8 mouse cellular contexts compared by ENCODE assay signal in the genomic region with DNA sequence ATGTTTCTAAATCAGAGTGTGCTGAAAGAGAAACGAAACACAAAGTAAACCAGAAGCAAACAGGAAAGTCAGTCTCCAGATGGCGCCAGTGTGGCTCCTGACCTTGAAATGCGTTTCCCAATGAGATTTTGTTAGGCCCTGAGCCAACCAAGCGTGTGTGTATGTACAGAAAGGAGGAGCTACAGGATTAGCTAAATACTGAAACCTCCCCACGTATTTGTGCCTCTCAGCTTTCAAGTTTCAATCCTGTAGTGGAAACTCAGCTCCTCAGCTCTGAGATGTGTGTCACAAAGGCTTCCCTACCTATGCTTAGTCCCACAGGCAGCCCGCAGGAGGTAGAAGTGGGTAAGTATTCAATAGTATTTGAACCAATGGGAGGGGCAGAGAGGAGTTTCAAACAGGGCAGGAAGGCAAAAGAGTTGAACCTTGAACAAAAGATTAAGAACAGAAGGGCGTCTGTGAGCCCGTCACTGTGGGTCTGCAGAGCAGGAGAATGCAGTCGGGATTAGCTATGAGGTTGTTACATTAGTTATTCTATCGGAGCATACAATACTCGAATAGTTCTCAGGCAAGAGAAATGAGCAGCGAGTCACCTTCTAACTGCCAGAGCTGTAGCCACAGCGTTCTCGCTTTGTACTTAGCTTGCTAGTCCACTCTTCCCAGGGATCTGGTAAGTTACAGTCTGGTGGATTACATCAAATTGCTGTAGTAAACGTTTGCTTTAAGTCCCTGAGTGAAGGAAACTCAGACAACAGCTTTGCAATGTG. TPM values are rescaled to one million over a fixed set of nuclear protein-coding genes. Genes with fewer than 3 reads are reported as not detected.
DNase-seq lines count a peak whose midpoint lies in the region; ATAC-seq and TF ChIP-seq lines count a peak whose summit lies in the region.

A gene (plus strand): TSS at position 213 of the 767 bp plus-strand sequence.

- peak within 1 kb of the TSS; percentile 29; the same call in 1 of the 2 replicates for H3K4me3 ChIP-seq in E14TG2a.4 (replicated peaks; ENCODE audit: low read length)
- peak within 1 kb of the TSS; percentile 43 for H3K4me3 ChIP-seq in forebrain, embryonic 10.5 days
- H3K4me3 ChIP-seq in heart, embryonic 14.5 days (ENCODE audit: control insufficient read depth in 1 of 2, insufficient read depth in 1 of 2, low read depth in 1 of 2, low read length in 2 of 2): peak within 1 kb of the TSS; percentile 52 to 55
- H3K4me3 ChIP-seq in liver, embryonic 15.5 days (replicated peaks): peak within 1 kb of the TSS; percentile 59
- H3K4me3 ChIP-seq in neural tube, embryonic 11.5 days (ENCODE audit: low read depth, low read length): peak within 1 kb of the TSS; percentile 31
- H3K4me3 ChIP-seq in stomach, embryonic 16.5 days (replicated peaks; ENCODE audit: low read length): peak within 1 kb of the TSS; percentile 69

- no peaks in the 10 kb centered on the region for H3K9me3 ChIP-seq in E14TG2a.4 (ENCODE audit: low read length)
- no peaks in the 10 kb centered on the region for H3K9me3 ChIP-seq in forebrain, embryonic 10.5 days
- H3K9me3 ChIP-seq in heart, embryonic 14.5 days (ENCODE audit: control insufficient read depth, low read length): no peaks in the 10 kb centered on the region
- no peaks in the 10 kb centered on the region for H3K9me3 ChIP-seq in liver, embryonic 15.5 days (replicated peaks)
- H3K9me3 ChIP-seq in neural tube, embryonic 11.5 days (ENCODE audit: control insufficient read depth, low read length): no peaks in the 10 kb centered on the region
- H3K9me3 ChIP-seq in stomach, embryonic 16.5 days (replicated peaks; ENCODE audit: control insufficient read depth, low read length): no peaks in the 10 kb centered on the region

- H3K27ac ChIP-seq in forebrain, embryonic 10.5 days: peak within 1 kb of the TSS; percentile 83
- H3K27ac ChIP-seq in heart, embryonic 14.5 days (replicated peaks in 1 of 2; ENCODE audit: control insufficient read depth in 1 of 2, insufficient read depth in 1 of 2, low read depth in 2 of 2, low read length in 2 of 2): peak within 1 kb of the TSS; percentile 95 to 98
- peak within 1 kb of the TSS; percentile 87 for H3K27ac ChIP-seq in liver, embryonic 15.5 days (replicated peaks)
- H3K27ac ChIP-seq in neural tube, embryonic 11.5 days (ENCODE audit: low read depth, low read length): peak within 1 kb of the TSS; percentile 62
- H3K27ac ChIP-seq in stomach, embryonic 16.5 days (ENCODE audit: low read length): peak within 1 kb of the TSS; percentile 99

- no peaks in the 10 kb centered on the region for H3K27me3 ChIP-seq in E14TG2a.4 (ENCODE audit: insufficient read depth, low read length)
- no peaks in the 10 kb centered on the region for H3K27me3 ChIP-seq in forebrain, embryonic 10.5 days (ENCODE audit: poor library complexity, severe bottlenecking)
- H3K27me3 ChIP-seq in heart, embryonic 14.5 days (ENCODE audit: control insufficient read depth, insufficient read depth, low read length): no peaks in the 10 kb centered on the region
- H3K27me3 ChIP-seq in liver, embryonic 15.5 days: no peaks in the 10 kb centered on the region
- no peaks in the 10 kb centered on the region for H3K27me3 ChIP-seq in neural tube, embryonic 11.5 days (ENCODE audit: control insufficient read depth, insufficient read depth, low read length)
- H3K27me3 ChIP-seq in stomach, embryonic 16.5 days (ENCODE audit: control insufficient read depth, insufficient read depth, low read length): no peaks in the 10 kb centered on the region

- peak within 1 kb of the TSS; percentile 62 for H3K4me2 ChIP-seq in heart, embryonic 14.5 days (ENCODE audit: low read length)
- peak within 1 kb of the TSS; percentile 62 for H3K4me2 ChIP-seq in liver, embryonic 15.5 days
- peak within 1 kb of the TSS; percentile 38 for H3K4me2 ChIP-seq in neural tube, embryonic 11.5 days (ENCODE audit: low read depth)
- peak within 1 kb of the TSS; percentile 54 for H3K4me2 ChIP-seq in stomach, embryonic 16.5 days (ENCODE audit: low read depth, low read length)

- H3K9ac ChIP-seq in heart, embryonic 14.5 days (ENCODE audit: low read length): peak within 1 kb of the TSS; percentile 86
- H3K9ac ChIP-seq in liver, embryonic 15.5 days: peak within 1 kb of the TSS; percentile 55
- H3K9ac ChIP-seq in neural tube, embryonic 11.5 days (ENCODE audit: low read length): peak within 1 kb of the TSS; percentile 36
- H3K9ac ChIP-seq in stomach, embryonic 16.5 days (ENCODE audit: low read length): peak within 1 kb of the TSS; percentile 87

- peak; percentile 85 for ATAC-seq in heart, embryonic 14.5 days (ENCODE audit: insufficient number of reproducible peaks, insufficient read depth, low FRiP score, low read depth)
- peak; percentile 84 for ATAC-seq in liver, embryonic 15.5 days (ENCODE audit: insufficient read depth)
- ATAC-seq in neural tube, embryonic 11.5 days (ENCODE audit: insufficient read depth, low FRiP score, low TSS enrichment): peak; percentile 81
- peak; percentile 91 for ATAC-seq in stomach, embryonic 16.5 days (ENCODE audit: insufficient read depth, low FRiP score)

- peak; percentile 84 for DNase-seq in c-Kit-positive CD71-negative TER-119-negative erythroid progenitor cells, embryonic 14.5 days (ENCODE audit: low read depth)
- DNase-seq in forebrain, embryonic 10.5 days (ENCODE audit: extremely low spot score, low spot score): peak; percentile 56
- DNase-seq in kidney, postnatal 10 days: peak; percentile 90
- DNase-seq in neural tube, embryonic 11.5 days (ENCODE audit: low spot score): peak; percentile 75

- peaks cover 13% of the 10 kb centered on the region for H3K4me1 ChIP-seq in E14TG2a.4 (replicated peaks; ENCODE audit: low read depth, low read length)
- peaks cover 15% of the 10 kb centered on the region for H3K4me1 ChIP-seq in forebrain, embryonic 10.5 days
- H3K4me1 ChIP-seq in heart, embryonic 14.5 days (ENCODE audit: control insufficient read depth in 2 of 2, insufficient read depth in 2 of 2, low read length in 2 of 2): peaks cover 2 to 12% of the 10 kb centered on the region in 2 experiments; a peak in 2 of 4 replicates
- no peaks in the 10 kb centered on the region; the same call in 1 of the 2 replicates for H3K4me1 ChIP-seq in liver, embryonic 15.5 days (replicated peaks)
- H3K4me1 ChIP-seq in neural tube, embryonic 11.5 days (ENCODE audit: control insufficient read depth, insufficient read depth, low read length): 0 out of 2 replicates have a peak, but pooled peaks cover 3% of the 10 kb centered on the region
- peaks cover 6% of the 10 kb centered on the region; the same call in 1 of the 2 replicates for H3K4me1 ChIP-seq in stomach, embryonic 16.5 days (ENCODE audit: control insufficient read depth, insufficient read depth, low read length)

- no peak for TF ChIP-seq CTCF in E14TG2a.4 (conservative IDR thresholded peaks at IDR 0.05; ENCODE audit: low read length)

- H3K36me3 ChIP-seq in E14TG2a.4 (ENCODE audit: insufficient read depth, low read length): no peaks in the 10 kb centered on the region
- no peaks in the 10 kb centered on the region for H3K36me3 ChIP-seq in forebrain, embryonic 10.5 days (replicated peaks)
- peaks cover 27% of the 10 kb centered on the region for H3K36me3 ChIP-seq in heart, embryonic 14.5 days (ENCODE audit: control insufficient read depth, insufficient read depth, low read length)
- H3K36me3 ChIP-seq in liver, embryonic 15.5 days (replicated peaks): peaks cover 22% of the 10 kb centered on the region
- no peaks in the 10 kb centered on the region for H3K36me3 ChIP-seq in neural tube, embryonic 11.5 days (ENCODE audit: control insufficient read depth, insufficient read depth, low read length)
- no peaks in the 10 kb centered on the region; the same call in 1 of the 2 replicates for H3K36me3 ChIP-seq in stomach, embryonic 16.5 days (ENCODE audit: control insufficient read depth, insufficient read depth, low read length)

- 8% methylated on average over 15 of the region's 15 CpGs for WGBS in forebrain, embryonic 10.5 days
- WGBS in heart, embryonic 14.5 days: 4% methylated on average over 15 of the region's 15 CpGs
- WGBS in liver, embryonic 15.5 days (ENCODE audit: insufficient replicate concordance): 1% methylated on average over 15 of the region's 15 CpGs
- WGBS in neural tube, embryonic 11.5 days: 11% methylated on average over 15 of the region's 15 CpGs
- WGBS in stomach, embryonic 16.5 days: 3% methylated on average over 15 of the region's 15 CpGs

RNA-seq across cellular contexts. Expression of the gene that starts here (rescaled TPM):
- polyA plus RNA-seq in forebrain, embryonic 10.5 days (2016; fragmentation: Nextera tagmentation; extraction: Ambion mirVana): not detected in 2 replicates
- 0.38 and 0.39 TPM in 2 replicates for polyA plus RNA-seq in heart, embryonic 14.5 days (2014; fragmentation: Nextera tagmentation; extraction: Ambion mirVana)
- 0.58 and 0.59 TPM in 2 replicates for polyA plus RNA-seq in liver, embryonic 15.5 days (2015; fragmentation: Nextera tagmentation; extraction: Ambion mirVana)
- not detected in 2 replicates for polyA plus RNA-seq in neural tube, embryonic 11.5 days (2014; fragmentation: Nextera tagmentation; extraction: Ambion mirVana)
- 0.72 and 0.81 TPM in 2 replicates for polyA plus RNA-seq in stomach, embryonic 16.5 days (2015; fragmentation: Nextera tagmentation; extraction: Ambion mirVana)

Comparison
In these comparisons a context has a peak if more than half of its experiments do, and no peak if none do; other contexts are left out.
1. Peak in every context shown above with its lines: DNase-seq, ATAC-seq, H3K4me3 ChIP-seq and H3K27ac ChIP-seq.
2. Peak in DNase-seq, H3K4me3 ChIP-seq and H3K27ac ChIP-seq in forebrain, embryonic 10.5 days; RNA of the gene not detected or under 1 TPM.
3. Peak in ATAC-seq, H3K4me3 ChIP-seq, H3K27ac ChIP-seq, H3K9ac ChIP-seq and H3K4me2 ChIP-seq in heart, embryonic 14.5 days; RNA of the gene not detected or under 1 TPM.
4. Peak in ATAC-seq, H3K4me3 ChIP-seq, H3K27ac ChIP-seq, H3K9ac ChIP-seq and H3K4me2 ChIP-seq in liver, embryonic 15.5 days; RNA of the gene not detected or under 1 TPM.
5. Peak in DNase-seq, ATAC-seq, H3K4me3 ChIP-seq, H3K27ac ChIP-seq, H3K9ac ChIP-seq and H3K4me2 ChIP-seq in neural tube, embryonic 11.5 days; RNA of the gene not detected or under 1 TPM.
6. Peak in ATAC-seq, H3K4me3 ChIP-seq, H3K27ac ChIP-seq, H3K9ac ChIP-seq and H3K4me2 ChIP-seq in stomach, embryonic 16.5 days; RNA of the gene not detected or under 1 TPM.
7. H3K9ac ChIP-seq: peak in every context shown above with its lines; median percentile 87 in stomach, embryonic 16.5 days; 86 in heart, embryonic 14.5 days; 55 in liver, embryonic 15.5 days; 36 in neural tube, embryonic 11.5 days.